Mouse (Mus musculus) forebrain, embryonic 14.5 days (tissue): ENCODE measurements around the gene Cfap77. TPM values are rescaled to one million over a fixed set of nuclear protein-coding genes. Genes with fewer than 3 reads are reported as not detected.

ENCODE experiments used
- ATAC-seq: fragments of 200-750 bp; cut with Nextera tagmentation; 2 replicates; pipeline ENCODE4 v1.8.0; 2017; ENCODE audit warnings: mild to moderate bottlenecking, moderate library complexity
- DNase-seq: peaks from one replicate; pipeline ENCODE4 v3.0.0-alpha.2; 2015; ENCODE audit warnings: low spot score
- H3K27ac ChIP-seq: fragments of 300-500 bp; sonication (generic); 2 replicates; pipeline ENCODE4 v1.5.1; 2014; ENCODE audit warnings: low read depth, mild to moderate bottlenecking, control low read depth, low read length, moderate library complexity
- H3K27me3 ChIP-seq: fragments of 300-500 bp; sonication (generic); replicated peaks from 2 replicates; pipeline ENCODE4 v1.6.1; 2014; ENCODE audit warnings: low read length, control low read depth, mixed read lengths; ENCODE audit not compliant: control insufficient read depth, insufficient read depth
- H3K36me3 ChIP-seq: fragments of 300-500 bp; sonication (generic); 2 replicates; pipeline ENCODE4 v1.6.1; 2014; ENCODE audit warnings: low read length, control low read depth; ENCODE audit not compliant: control insufficient read depth, insufficient read depth
- H3K4me1 ChIP-seq: fragments of 300-500 bp; sonication (generic); 2 replicates; pipeline ENCODE4 v1.6.1; 2014; ENCODE audit warnings: antibody characterized with exemption, low read length, control low read depth; ENCODE audit not compliant: control insufficient read depth, insufficient read depth
- H3K4me2 ChIP-seq: fragments of 300-500 bp; sonication (generic); 2 replicates; pipeline ENCODE4 v1.6.1; 2014; ENCODE audit warnings: mild to moderate bottlenecking, control low read depth, low read length
- H3K4me3 ChIP-seq: fragments of 300-500 bp; sonication (generic); 2 replicates; pipeline ENCODE4 v1.5.1; 2014; ENCODE audit warnings: low read depth, low read length, control low read depth
- H3K9ac ChIP-seq: fragments of 300-500 bp; sonication (generic); 2 replicates; pipeline ENCODE4 v1.6.1; 2014; ENCODE audit warnings: mild to moderate bottlenecking, low read length, control low read depth, moderate library complexity
- H3K9me3 ChIP-seq: fragments of 300-500 bp; sonication (generic); replicated peaks from 2 replicates; pipeline ENCODE4 v1.6.1; 2016; ENCODE audit warnings: low read length, control low read depth, mixed read lengths; ENCODE audit not compliant: control insufficient read depth
- WGBS: fragments of 180-500 bp; shearing (Covaris S2); extraction: QIAGEN DNeasy Blood & Tissue Kit; methylation state at CpG from one replicate; pipeline ENCODE4 v1.1.7; 2014; 5-methylcytosine and 5-hydroxymethylcytosine counted together
- polyA plus RNA-seq: library from polyadenylated mRNA; unstranded; fragments of >200 nt; fragmentation: Nextera tagmentation; extraction: Ambion mirVana; gene quantifications from 2 replicates; pipeline ENCODE4 v1.2.1, GENCODE M21; 2014

Cfap77 gene
- polyA plus RNA-seq, 1 experiment from 2014 or later, result 0.11 TPM

DNA sequence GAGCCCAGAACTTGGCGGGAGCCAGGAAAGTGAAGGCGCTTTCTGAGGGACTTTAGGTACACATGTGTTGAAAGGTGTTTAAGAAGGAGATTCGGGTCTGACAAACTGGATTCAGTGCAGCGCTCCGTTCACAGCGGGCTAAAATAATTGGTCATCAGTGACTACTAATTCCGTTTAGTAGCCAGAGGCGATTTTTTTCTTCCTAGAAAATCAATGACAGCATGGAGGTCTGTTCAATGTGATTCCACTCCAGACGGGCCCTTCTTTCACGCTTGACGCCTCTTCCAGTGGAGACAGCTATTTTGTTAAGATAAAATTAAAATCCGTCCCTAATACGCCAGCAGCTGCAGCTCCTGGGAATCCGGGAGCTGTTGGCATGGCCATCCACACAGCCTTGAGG is 84.4 kb downstream of the Cfap77 start:
- ATAC-seq, result no peak
- H3K4me3 ChIP-seq, result no peak overlapping the region
- no peak overlapping the region for H3K9ac ChIP-seq
- no peak overlapping the region for H3K27ac ChIP-seq
- H3K9me3 ChIP-seq, result no peaks in the 10 kb centered on the region
- no peaks in the 10 kb centered on the region for H3K36me3 ChIP-seq
- no peak overlapping the region for H3K4me2 ChIP-seq
- peaks cover 15% of the 10 kb centered on the region for H3K4me1 ChIP-seq
- H3K27me3 ChIP-seq, result peaks cover 21% of the 10 kb centered on the region
- 36% methylated on average over 14 of the region's 14 CpGs for WGBS
- peak; percentile 16 for DNase-seq

GRCm38 (mm10) chr2:28968278-28968677 is 86.6 kb downstream of the Cfap77 start:
- WGBS, result 94% methylated on average over 1 of the region's 1 CpGs
- Histone ChIP-seq H3K9me3 (no peaks in the 10 kb centered on the region), H3K27ac (no peak overlapping the region), H3K4me1 (peaks cover 12% of the 10 kb centered on the region), H3K9ac (no peak overlapping the region), H3K27me3 (peaks cover 5% of the 10 kb centered on the region; the same call in 1 of the 2 replicates), H3K4me2 (no peak overlapping the region), H3K4me3 (no peak overlapping the region), H3K36me3 (no peaks in the 10 kb centered on the region)
- ATAC-seq, result no peak
- DNase-seq, result no peak

DNA sequence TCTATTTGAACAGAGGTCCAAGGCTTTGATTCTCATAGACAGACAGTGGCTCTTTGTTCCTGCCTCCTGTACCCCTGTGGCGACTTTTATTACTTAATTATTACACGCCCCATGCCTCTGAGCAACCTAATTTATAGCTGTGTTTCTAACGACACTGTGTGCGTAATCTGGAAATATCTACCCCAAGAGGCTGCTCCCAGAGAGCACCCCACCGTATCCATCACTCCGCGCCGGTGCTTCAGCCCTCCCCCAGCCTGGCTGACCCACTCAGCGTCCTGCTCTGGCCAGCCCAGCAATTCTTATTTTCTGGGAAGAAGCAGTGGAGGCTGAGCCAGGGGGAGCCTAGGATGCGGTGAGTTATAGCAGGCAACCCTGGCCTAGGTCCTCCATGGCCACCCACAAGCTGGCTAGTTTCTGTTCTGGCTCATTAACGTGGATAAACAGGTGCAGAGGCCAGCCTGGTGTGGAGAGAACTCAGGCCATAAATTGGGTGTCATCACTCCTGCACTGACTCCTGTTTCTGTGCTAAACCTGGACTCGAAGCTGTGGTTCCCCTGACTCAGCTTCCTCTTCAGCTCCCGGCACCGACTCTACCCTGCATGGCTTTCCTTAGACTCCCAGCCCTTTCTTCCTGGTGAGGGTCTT is 88.6 kb downstream of the Cfap77 start:
- no peak for ATAC-seq
- Histone ChIP-seq H3K4me2 (no peak overlapping the region), H3K4me3 (no peak overlapping the region), H3K4me1 (peaks cover 12% of the 10 kb centered on the region), H3K36me3 (no peaks in the 10 kb centered on the region), H3K9me3 (no peaks in the 10 kb centered on the region), H3K9ac (no peak overlapping the region), H3K27ac (no peak overlapping the region), H3K27me3 (no peaks in the 10 kb centered on the region)
- WGBS, result 26% methylated on average over 14 of the region's 14 CpGs
- peak; percentile 46 for DNase-seq

DNA sequence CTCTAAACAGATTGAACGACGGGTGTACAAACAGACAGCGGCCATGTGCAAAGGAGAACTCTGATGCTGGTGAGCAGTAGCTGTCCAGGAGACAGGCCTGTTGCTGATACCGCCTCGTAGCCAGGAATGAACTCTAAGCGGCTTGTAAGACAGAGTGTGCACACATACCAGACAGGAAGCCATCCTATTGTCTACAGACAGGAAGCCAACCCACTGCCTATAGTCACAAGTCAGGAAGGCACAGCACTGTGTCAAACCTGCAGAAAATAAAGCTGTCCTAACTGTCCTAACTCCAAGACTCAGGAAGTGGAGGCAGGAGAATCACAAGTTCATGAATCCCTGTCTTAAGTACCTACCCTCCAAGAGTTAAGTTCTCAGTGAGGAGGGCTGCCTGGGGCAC is 91.3 kb downstream of the Cfap77 start:
- DNase-seq (no peak), ATAC-seq (no peak)
- Histone ChIP-seq H3K4me2 (no peak overlapping the region), H3K27ac (no peak overlapping the region), H3K27me3 (no peaks in the 10 kb centered on the region), H3K9ac (no peak overlapping the region), H3K36me3 (no peaks in the 10 kb centered on the region), H3K4me3 (no peak overlapping the region), H3K9me3 (no peaks in the 10 kb centered on the region), H3K4me1 (peaks cover 12% of the 10 kb centered on the region)
- WGBS, result 92% methylated on average over 6 of the region's 6 CpGs

- Histone ChIP-seq H3K9me3 (no peaks in the 10 kb centered on the region), H3K4me3 (no peak overlapping the region), H3K9ac (no peak overlapping the region), H3K27me3 (no peaks in the 10 kb centered on the region), H3K36me3 (no peaks in the 10 kb centered on the region), H3K27ac (no peak overlapping the region), H3K4me1 (peaks cover 10% of the 10 kb centered on the region), H3K4me2 (no peak overlapping the region)
- DNase-seq (no peak), ATAC-seq (no peak)
- 73% methylated on average over 5 of the region's 5 CpGs for whole genome bisulfite sequencing
These were observed 93.2 kb downstream of the Cfap77 start for GRCm38 (mm10) chr2:28961636-28962035.

GRCm38 (mm10) chr2:28961024-28961585 is 93.8 kb downstream of the Cfap77 start:
- Histone ChIP-seq H3K27me3 (no peaks in the 10 kb centered on the region), H3K36me3 (no peaks in the 10 kb centered on the region), H3K4me1 (peaks cover 6% of the 10 kb centered on the region), H3K4me2 (no peak overlapping the region), H3K9me3 (no peaks in the 10 kb centered on the region), H3K27ac (no peak overlapping the region), H3K9ac (no peak overlapping the region), H3K4me3 (no peak overlapping the region)
- no peak for ATAC-seq
- DNase-seq, result no peak
- WGBS, result 90% methylated on average over 15 of the region's 15 CpGs

GRCm38 (mm10) chr2:28956874-28957273 is 98.0 kb downstream of the Cfap77 start:
- Histone ChIP-seq H3K9me3 (no peaks in the 10 kb centered on the region), H3K27me3 (no peaks in the 10 kb centered on the region), H3K36me3 (no peaks in the 10 kb centered on the region), H3K4me3 (no peak overlapping the region), H3K4me2 (no peak overlapping the region), H3K4me1 (no peaks in the 10 kb centered on the region), H3K27ac (no peak overlapping the region), H3K9ac (no peak overlapping the region)
- ATAC-seq, result no peak
- 84% methylated on average over 4 of the region's 4 CpGs for WGBS
- DNase-seq, result no peak

- Histone ChIP-seq H3K27me3 (no peaks in the 10 kb centered on the region), H3K4me2 (no peak overlapping the region), H3K9ac (no peak overlapping the region), H3K36me3 (no peaks in the 10 kb centered on the region), H3K4me3 (no peak overlapping the region), H3K27ac (no peak overlapping the region), H3K4me1 (no peaks in the 10 kb centered on the region), H3K9me3 (no peaks in the 10 kb centered on the region)
- DNase-seq (no peak), ATAC-seq (no peak)
- whole genome bisulfite sequencing, result 76% methylated on average over 9 of the region's 9 CpGs
These were observed 100.3 kb downstream of the Cfap77 start for GRCm38 (mm10) chr2:28954595-28954994.

DNA sequence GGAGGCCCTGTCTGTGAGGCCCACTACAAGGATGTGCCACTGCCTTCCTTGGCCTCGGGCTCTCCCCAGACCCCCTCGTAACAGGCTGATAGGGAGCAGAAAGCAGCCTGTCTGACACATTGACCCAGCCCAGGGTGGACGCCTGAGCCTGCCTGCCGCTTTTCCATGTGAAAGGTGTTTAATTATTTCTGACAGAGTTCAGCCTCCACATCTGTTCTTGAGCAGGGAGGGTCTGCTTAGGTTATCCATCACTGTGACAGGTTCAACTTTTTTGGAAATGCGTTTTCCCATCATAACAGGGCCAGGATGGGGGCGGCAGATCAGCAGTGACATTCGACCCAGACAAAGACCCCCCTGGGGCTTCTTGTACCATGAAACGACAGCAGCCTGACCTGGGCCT is 101.9 kb downstream of the Cfap77 start:
- Histone ChIP-seq H3K27ac (no peak overlapping the region), H3K9me3 (no peaks in the 10 kb centered on the region), H3K4me3 (no peak overlapping the region), H3K9ac (no peak overlapping the region), H3K4me1 (no peaks in the 10 kb centered on the region), H3K4me2 (no peak overlapping the region), H3K36me3 (no peaks in the 10 kb centered on the region), H3K27me3 (no peaks in the 10 kb centered on the region)
- ATAC-seq, result no peak
- WGBS, result 63% methylated on average over 8 of the region's 8 CpGs
- no peak for DNase-seq
